Mouse (Mus musculus) embryonic stem cell, embryonic (primary cell): Measurements from ENCODE around the gene Dlg1.

Source experiments
- CTCF ChIA-PET, 4 experiments: fragments of 300-600 bp in 2 of 4; fragments of 350-600 bp in 2 of 4; sonication (Branson Sonifier 250); formaldehyde crosslinking; loops; one replicate each; lab custom pipeline; 2022; ENCODE audit warnings: inconsistent platforms in 2 of 4; lab: Charles Lee
- POLR2A ChIA-PET, 4 experiments: fragments of 300-600 bp in 2 of 4; fragments of 350-600 bp in 2 of 4; sonication (Branson Sonifier 250); formaldehyde crosslinking; loops; one replicate each; lab custom pipeline; 2022; ENCODE audit warnings: antibody characterized with exemption in 4 of 4, inconsistent platforms in 1 of 4; lab: Charles Lee

Dlg1 gene

GRCm38 (mm10) chr16:31687766-31688165 lies 24.5 kb downstream of the Dlg1 start:
- CTCF ChIA-PET, result no interaction called here
- POLR2A ChIA-PET, result no interaction called here

- CTCF ChIA-PET, result no interaction called here
These were observed 32.2 kb downstream of the Dlg1 start for GRCm38 (mm10) chr16:31695286-31696020.

GRCm38 (mm10) chr16:31696367-31696766 lies 33.1 kb downstream of the Dlg1 start:
- CTCF ChIA-PET, result interaction anchor here in 1 of 4 experiments (0.7 kb wide), 1 partner anchor 238 kb away, joined by 3 read pairs; no protein-coding TSS in a partner anchor
- POLR2A ChIA-PET, result interaction anchor here in 2 of 4 experiments (0.6 to 1.1 kb wide), 2 partner anchors 24 to 144 kb away, joined by 3 read pairs; no protein-coding TSS in a partner anchor

More at GRCm38 (mm10) chr16:31695286-31696020, 32.2 kb downstream of the Dlg1 start:
- POLR2A ChIA-PET, result interaction anchor here in 1 of 4 experiments (0.6 kb wide), 1 partner anchor 145 kb away, joined by 3 read pairs; no protein-coding TSS in a partner anchor

- ChIA-PET CTCF (interaction anchor here in 1 of 4 experiments (0.5 kb wide), 1 partner anchor 333 kb away, joined by 4 read pairs; no protein-coding TSS in a partner anchor), POLR2A (interaction anchor here in 2 of 4 experiments (1.1 to 2.2 kb wide), 3 partner anchors 12 to 34 kb away, joined by 3 to 6 read pairs (median 4); partner anchors contain the start of gene Dlg1 (in 1 of the 2))
These were observed 34.1 kb downstream of the Dlg1 start for GRCm38 (mm10) chr16:31697341-31697740.

- POLR2A ChIA-PET, result interaction anchor here in 1 of 4 experiments (0.7 to 1.6 kb wide), 2 partner anchors 212 to 298 kb away, joined by 3 to 7 read pairs; partner anchors contain the start of gene Senp5
- CTCF ChIA-PET, result interaction anchor here (0.6 to 1.6 kb wide), 11 partner anchors 11 to 1333 kb away, joined by 3 to 9 read pairs (median 3); no protein-coding TSS in a partner anchor
These were observed 42.0 kb downstream of the Dlg1 start for GRCm38 (mm10) chr16:31705213-31705612.

GRCm38 (mm10) chr16:31705904-31706303 lies 42.7 kb downstream of the Dlg1 start:
- ChIA-PET POLR2A (interaction anchor here in 1 of 4 experiments (0.7 to 1.6 kb wide), 2 partner anchors 213 to 297 kb away, joined by 3 to 7 read pairs; partner anchors contain the start of gene Senp5), CTCF (interaction anchor here (0.6 to 1.6 kb wide), 8 partner anchors 10 to 1332 kb away, joined by 3 to 9 read pairs (median 4); no protein-coding TSS in a partner anchor)

- POLR2A ChIA-PET, result interaction anchor here in 1 of 4 experiments (0.8 kb wide), 1 partner anchor 358 kb away, joined by 3 read pairs; no protein-coding TSS in a partner anchor
- CTCF ChIA-PET, result no interaction called here
These were observed 44.1 kb downstream of the Dlg1 start for GRCm38 (mm10) chr16:31707326-31707725.

GRCm38 (mm10) chr16:31722991-31723390 lies 59.7 kb downstream of the Dlg1 start:
- CTCF ChIA-PET, result interaction anchor here in 1 of 4 experiments (0.6 kb wide), 1 partner anchor 20 kb away, joined by 5 read pairs; no protein-coding TSS in a partner anchor
- POLR2A ChIA-PET, result interaction anchor here in 1 of 4 experiments (0.6 to 3.1 kb wide), 2 partner anchors 15 to 59 kb away, joined by 3 to 8 read pairs; partner anchors contain the start of gene Dlg1

GRCm38 (mm10) chr16:31724121-31724520 lies 60.9 kb downstream of the Dlg1 start:
- ChIA-PET POLR2A (interaction anchor here in 1 of 4 experiments (3.1 kb wide), 1 partner anchor 60 kb away, joined by 8 read pairs; the partner anchor contains the start of gene Dlg1), CTCF (interaction anchor here in 1 of 4 experiments (1.0 kb wide), 1 partner anchor 133 kb away, joined by 3 read pairs; no protein-coding TSS in a partner anchor)

- POLR2A ChIA-PET, result interaction anchor here in 1 of 4 experiments (1.3 to 3.1 kb wide), 2 partner anchors 9 to 61 kb away, joined by 3 to 8 read pairs; partner anchors contain the start of gene Dlg1
- CTCF ChIA-PET, result interaction anchor here in 2 of 4 experiments (0.6 to 1.0 kb wide), 2 partner anchors 133 to 181 kb away, joined by 3 read pairs; no protein-coding TSS in a partner anchor
These were observed 61.6 kb downstream of the Dlg1 start for GRCm38 (mm10) chr16:31724818-31725217.

GRCm38 (mm10) chr16:31730971-31731370 lies 67.7 kb downstream of the Dlg1 start:
- ChIA-PET POLR2A (interaction anchor here in 1 of 4 experiments (0.6 to 1.2 kb wide), 2 partner anchors 20 to 24 kb away, joined by 3 read pairs; no protein-coding TSS in a partner anchor), CTCF (interaction anchor here in 1 of 4 experiments (0.6 kb wide), 1 partner anchor 32 kb away, joined by 5 read pairs; no protein-coding TSS in a partner anchor)

- ChIA-PET CTCF (interaction anchor here in 2 of 4 experiments (0.5 to 0.9 kb wide), 4 partner anchors 10 to 1064 kb away, joined by 3 to 4 read pairs (median 3); no protein-coding TSS in a partner anchor), POLR2A (interaction anchor here in 3 of 4 experiments (0.6 to 1.4 kb wide), 3 partner anchors 34 to 843 kb away, joined by 3 to 4 read pairs (median 3); no protein-coding TSS in a partner anchor)
These were observed 73.8 kb downstream of the Dlg1 start for GRCm38 (mm10) chr16:31737081-31737480.

GRCm38 (mm10) chr16:31737761-31738160 lies 74.5 kb downstream of the Dlg1 start:
- ChIA-PET CTCF (interaction anchor here in 2 of 4 experiments (0.6 to 0.9 kb wide), 3 partner anchors 9 to 1063 kb away, joined by 3 to 4 read pairs (median 3); no protein-coding TSS in a partner anchor), POLR2A (interaction anchor here in 3 of 4 experiments (0.6 to 1.4 kb wide), 3 partner anchors 195 to 843 kb away, joined by 3 read pairs; no protein-coding TSS in a partner anchor)

GRCm38 (mm10) chr16:31740271-31740670 lies 77.0 kb downstream of the Dlg1 start:
- CTCF ChIA-PET, result interaction anchor here in 2 of 4 experiments (0.8 kb wide), 2 partner anchors 35 to 282 kb away, joined by 3 read pairs; no protein-coding TSS in a partner anchor
- POLR2A ChIA-PET, result interaction anchor here in 3 of 4 experiments (0.6 to 1.8 kb wide), 7 partner anchors 11 to 336 kb away, joined by 3 to 5 read pairs (median 3); no protein-coding TSS in a partner anchor

- POLR2A ChIA-PET, result interaction anchor here in 3 of 4 experiments (0.6 to 1.8 kb wide), 7 partner anchors 10 to 335 kb away, joined by 3 to 5 read pairs (median 3); no protein-coding TSS in a partner anchor
- CTCF ChIA-PET, result interaction anchor here in 2 of 4 experiments (0.8 kb wide), 2 partner anchors 35 to 283 kb away, joined by 3 read pairs; no protein-coding TSS in a partner anchor
These were observed 77.5 kb downstream of the Dlg1 start for GRCm38 (mm10) chr16:31740704-31741103.

GRCm38 (mm10) chr16:31750526-31750925 lies 87.3 kb downstream of the Dlg1 start:
- POLR2A ChIA-PET, result interaction anchor here in 1 of 4 experiments (1.6 kb wide), 1 partner anchor 10 kb away, joined by 5 read pairs; no protein-coding TSS in a partner anchor
- CTCF ChIA-PET, result no interaction called here

GRCm38 (mm10) chr16:31754172-31755025 lies 91.2 kb downstream of the Dlg1 start:
- ChIA-PET POLR2A (interaction anchor here in 3 of 4 experiments (0.6 to 1.4 kb wide), 5 partner anchors 10 to 1361 kb away, joined by 3 to 5 read pairs (median 3); no protein-coding TSS in a partner anchor), CTCF (no interaction called here)
